Mouse (Mus musculus) thymus, adult 2 months (tissue): ENCODE results near the gene Igfbpl1.

Source experiments
- CTCF ChIP-seq: fragments of 200-500 bp; IDR thresholded peaks from 2 replicates; pipeline ENCODE4 v1.5.1; 2012; ENCODE audit warnings: mild to moderate bottlenecking, control low read depth, low read length, moderate library complexity, borderline replicate concordance; ENCODE audit not compliant: control insufficient read depth, poor library complexity, insufficient read depth; ENCODE audit errors: extremely low read depth
- POLR2A ChIP-seq: fragments of 200-500 bp; IDR thresholded peaks from 2 replicates; pipeline ENCODE4 v1.6.1; 2012; ENCODE audit warnings: mild to moderate bottlenecking, low read length, control low read depth, moderate library complexity; ENCODE audit not compliant: control insufficient read depth, poor library complexity, insufficient read depth; ENCODE audit errors: extremely low read depth

- no peak for TF ChIP-seq POLR2A
- no peak for TF ChIP-seq CTCF
These were observed 5.3 kb upstream of the Igfbpl1 start for GRCm38 (mm10) chr4:45831996-45832395.
